Mouse (Mus musculus): Measurements from ENCODE around the gene Klhl8. TPM values are rescaled to one million over a fixed set of nuclear protein-coding genes. Genes with fewer than 3 reads are reported as not detected.
"Not testable (repeated sequence)": the region's sequence is repeated elsewhere in the genome, so short reads cannot be mapped to it uniquely, and the experiment has no call there.

The Klhl8 gene
- total and polyA plus RNA-seq, 3 experiments: 5.6 to 6.2 TPM; not detected in 1

GRCm38 (mm10) chr5:103953135-103954083, 42.4 kb upstream of the Klhl8 start:
- H3K27me3 ChIP-seq (ENCODE audit: control insufficient read depth in 1 of 2, insufficient read depth in 2 of 2, low read length in 2 of 2): no peaks in the 10 kb centered on the region; a peak in 1 of 4 replicates
- no peak overlapping the region for H3K27ac ChIP-seq (ENCODE audit: control insufficient read depth, low read depth, low read length)
- no peaks in the 10 kb centered on the region for H3K79me2 ChIP-seq (ENCODE audit: control insufficient read depth, insufficient read depth, low read length, poor library complexity)
- no peaks in the 10 kb centered on the region for H3K36me3 ChIP-seq (ENCODE audit: control insufficient read depth in 1 of 2, insufficient read depth in 2 of 2, low read length in 2 of 2)
- H3K9me3 ChIP-seq (replicated peaks; ENCODE audit: insufficient read depth, low read length): no peaks in the 10 kb centered on the region
- DNase-seq (ENCODE audit: low read depth, low spot score): no peak
- H3K4me1 ChIP-seq (ENCODE audit: control insufficient read depth in 1 of 2, insufficient read depth in 2 of 2, low read length in 2 of 2): no peaks in the 10 kb centered on the region
- TF ChIP-seq KAT2A (conservative IDR thresholded peaks at IDR 0.05; ENCODE audit: low read depth, low read length) (no peak), ELF1 (IDR thresholded peaks at IDR 0.05; ENCODE audit: low read depth, low read length) (no peak), BHLHE40 (IDR thresholded peaks at IDR 0.05; ENCODE audit: borderline replicate concordance, low read depth, low read length) (no peak), SIN3A (IDR thresholded peaks at IDR 0.05; ENCODE audit: low read length) (no peak), MXI1 (IDR thresholded peaks at IDR 0.05; ENCODE audit: low read depth, low read length) (no peak), NELFE (IDR thresholded peaks at IDR 0.05; ENCODE audit: low read depth, low read length) (no peak), MYC (IDR thresholded peaks at IDR 0.05; ENCODE audit: low read depth, low read length) (no peak), ZKSCAN1 (IDR thresholded peaks at IDR 0.05; ENCODE audit: low read depth, low read length) (no peak), USF2 (IDR thresholded peaks at IDR 0.05; ENCODE audit: borderline replicate concordance in 1 of 2, insufficient read depth in 1 of 2, low read depth in 1 of 2, low read length in 2 of 2) (no peak), GABPA (IDR thresholded peaks at IDR 0.05; ENCODE audit: low read depth, low read length) (no peak), ZNF384 (IDR thresholded peaks at IDR 0.05; ENCODE audit: low read depth, low read length) (no peak), POLR2A (IDR thresholded peaks at IDR 0.05; ENCODE audit: control insufficient read depth in 1 of 2, insufficient read depth in 1 of 2, low read depth in 1 of 2, low read length in 2 of 2, poor library complexity in 1 of 2) (no peak), ETS1 (IDR thresholded peaks at IDR 0.05; ENCODE audit: low read depth, low read length) (no peak), MAZ (IDR thresholded peaks at IDR 0.05; ENCODE audit: low read depth, low read length) (no peak), MAX (IDR thresholded peaks at IDR 0.05; ENCODE audit: low read length) (no peak), POLR2AphosphoS5 (IDR thresholded peaks at IDR 0.05; ENCODE audit: borderline replicate concordance, low read depth, low read length) (no peak), E2F4 (IDR thresholded peaks at IDR 0.05; ENCODE audit: borderline replicate concordance, low read depth, low read length) (no peak)
- H3K9ac ChIP-seq (ENCODE audit: control insufficient read depth, low read depth, low read length, poor library complexity, severe bottlenecking): no peak overlapping the region
- no peak overlapping the region for H3K4me3 ChIP-seq (ENCODE audit: control insufficient read depth in 1 of 2, insufficient read depth in 1 of 2, low read depth in 2 of 2, low read length in 2 of 2)

DNA sequence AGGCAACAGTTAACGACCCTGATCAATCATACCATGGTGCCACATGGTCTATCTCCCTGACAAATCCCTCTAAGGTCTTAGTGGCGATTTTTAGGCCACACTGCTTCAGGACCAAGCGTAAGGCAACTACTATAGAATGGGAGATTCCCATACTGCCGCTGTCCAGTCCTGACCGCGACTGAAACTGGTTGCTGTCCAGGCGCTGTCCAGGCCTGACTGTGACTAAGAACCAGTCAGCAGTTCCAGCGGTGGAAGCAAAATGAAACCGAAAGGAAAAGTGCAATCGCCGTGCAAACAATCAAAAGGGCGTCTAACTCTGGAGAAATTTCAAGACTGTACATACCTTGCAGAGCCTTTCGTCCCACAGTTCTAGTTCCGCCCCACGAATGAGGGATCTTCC, 39.1 kb upstream of the Klhl8 start:
- H3K27ac ChIP-seq (ENCODE audit: control insufficient read depth, low read depth, low read length); DNase-seq (ENCODE audit: low read depth, low spot score); H3K36me3 ChIP-seq (ENCODE audit: control insufficient read depth in 1 of 2, insufficient read depth in 2 of 2, low read length in 2 of 2); H3K4me3 ChIP-seq (ENCODE audit: control insufficient read depth in 1 of 2, insufficient read depth in 1 of 2, low read depth in 2 of 2, low read length in 2 of 2); H3K27me3 ChIP-seq (ENCODE audit: control insufficient read depth in 1 of 2, insufficient read depth in 2 of 2, low read length in 2 of 2); H3K79me2 ChIP-seq (ENCODE audit: control insufficient read depth, insufficient read depth, low read length, poor library complexity); H3K9ac ChIP-seq (ENCODE audit: control insufficient read depth, low read depth, low read length, poor library complexity, severe bottlenecking); H3K9me3 ChIP-seq (replicated peaks; ENCODE audit: insufficient read depth, low read length); H3K4me1 ChIP-seq (ENCODE audit: control insufficient read depth in 1 of 2, insufficient read depth in 2 of 2, low read length in 2 of 2): not testable (repeated sequence)
